Mouse (Mus musculus) heart, embryonic 14.5 days (tissue): ENCODE data around the gene Bbip1. TPM values are rescaled to one million over a fixed set of nuclear protein-coding genes. Genes with fewer than 3 reads are reported as not detected.
"Not testable (repeated sequence)": the region's sequence is repeated elsewhere in the genome, so short reads cannot be mapped to it uniquely, and the experiment has no call there.

ENCODE experiments used
- ATAC-seq: fragments of 200-750 bp; cut with Nextera tagmentation; 2 replicates; pipeline ENCODE4 v1.8.0; 2017; ENCODE audit warnings: low read depth, moderate TSS enrichment; ENCODE audit not compliant: insufficient number of reproducible peaks, insufficient read depth, low FRiP score
- H3K27ac ChIP-seq, 2 experiments: fragments of 200-500 bp in 1 of 2; fragments of 300-500 bp in 1 of 2; sonication (generic) in 1 of 2; replicated peaks in 1 of 2; 2 replicates each; pipeline ENCODE4 v1.5.1; 2012 to 2014; ENCODE audit warnings: low read depth in 2 of 2, low read length in 2 of 2, control low read depth in 1 of 2, mild to moderate bottlenecking in 1 of 2, mixed read lengths in 1 of 2; ENCODE audit not compliant: control insufficient read depth in 1 of 2, insufficient read depth in 1 of 2
- H3K27me3 ChIP-seq: fragments of 300-500 bp; sonication (generic); 2 replicates; pipeline ENCODE4 v1.6.1; 2014; ENCODE audit warnings: mild to moderate bottlenecking, low read length, control low read depth; ENCODE audit not compliant: control insufficient read depth, insufficient read depth
- H3K36me3 ChIP-seq: fragments of 300-500 bp; sonication (generic); 2 replicates; pipeline ENCODE4 v1.6.1; 2014; ENCODE audit warnings: mild to moderate bottlenecking, control low read depth, low read length, mixed read lengths; ENCODE audit not compliant: control insufficient read depth, insufficient read depth
- H3K4me1 ChIP-seq, 2 experiments: fragments of 200-500 bp in 1 of 2; fragments of 300-500 bp in 1 of 2; sonication (generic) in 1 of 2; 2 replicates each; pipeline ENCODE4 v1.6.1; 2012 to 2014; ENCODE audit warnings: low read length in 2 of 2, control low read depth in 1 of 2, mixed read lengths in 1 of 2; ENCODE audit not compliant: control insufficient read depth in 2 of 2, insufficient read depth in 2 of 2
- H3K4me2 ChIP-seq: fragments of 300-500 bp; sonication (generic); 2 replicates; pipeline ENCODE4 v1.6.1; 2014; ENCODE audit warnings: mild to moderate bottlenecking, low read length
- H3K4me3 ChIP-seq, 2 experiments: fragments of 200-500 bp in 1 of 2; fragments of 300-500 bp in 1 of 2; sonication (generic) in 1 of 2; 2 replicates each; pipeline ENCODE4 v1.5.1; 2012 to 2014; ENCODE audit warnings: low read length in 2 of 2, mild to moderate bottlenecking in 2 of 2, control low read depth in 1 of 2, low read depth in 1 of 2, moderate library complexity in 1 of 2; ENCODE audit not compliant: control insufficient read depth in 1 of 2, insufficient read depth in 1 of 2
- H3K9ac ChIP-seq: fragments of 300-500 bp; sonication (generic); 2 replicates; pipeline ENCODE4 v1.6.1; 2014; ENCODE audit warnings: mild to moderate bottlenecking, low read length
- H3K9me3 ChIP-seq: fragments of 300-500 bp; sonication (generic); 2 replicates; pipeline ENCODE4 v1.6.1; 2016; ENCODE audit warnings: low read length, control low read depth; ENCODE audit not compliant: control insufficient read depth
- WGBS: fragments of 180-500 bp; shearing (Covaris S2); extraction: QIAGEN DNeasy Blood & Tissue Kit; methylation state at CpG from one replicate; pipeline ENCODE4 v1.1.7; 2014; 5-methylcytosine and 5-hydroxymethylcytosine counted together
- polyA plus RNA-seq: library from polyadenylated mRNA; unstranded; fragments of >200 nt; fragmentation: Nextera tagmentation; extraction: Ambion mirVana; gene quantifications from 2 replicates; pipeline ENCODE4 v1.2.1, GENCODE M21; 2014

The Bbip1 gene
- polyA plus RNA-seq, 1 experiment from 2014 or later, result 73.4 TPM

DNA sequence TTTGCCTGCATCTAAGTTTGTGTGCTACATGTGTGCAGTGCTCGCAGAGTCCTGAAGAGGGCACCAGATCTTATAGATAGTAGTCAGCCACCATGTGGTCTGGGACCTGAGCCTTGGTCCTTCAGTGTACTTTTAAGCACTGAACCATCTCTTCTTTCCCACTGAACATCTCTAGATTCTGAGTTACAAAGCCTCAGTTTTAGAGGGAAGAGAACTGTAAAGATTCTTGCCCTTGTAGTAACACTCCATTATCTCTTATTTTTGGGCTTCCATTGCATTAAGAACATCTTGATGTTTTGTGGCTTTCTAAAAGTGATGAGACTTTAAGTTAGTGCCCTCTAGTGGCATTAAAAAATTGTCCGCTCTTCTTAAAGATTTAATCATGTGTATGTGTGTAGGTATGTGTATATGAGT lies 19.1 kb downstream of the Bbip1 start:
- H3K4me2 ChIP-seq, result no peak overlapping the region
- 89% methylated on average over 2 of the region's 2 CpGs for WGBS
- no peak overlapping the region for H3K4me3 ChIP-seq
- no peaks in the 10 kb centered on the region for H3K27me3 ChIP-seq
- no peak overlapping the region for H3K27ac ChIP-seq
- H3K4me1 ChIP-seq, result no peaks in the 10 kb centered on the region
- no peaks in the 10 kb centered on the region for H3K9me3 ChIP-seq
- H3K9ac ChIP-seq, result no peak overlapping the region
- H3K36me3 ChIP-seq, result peaks cover 77% of the 10 kb centered on the region
- ATAC-seq, result no peak

DNA sequence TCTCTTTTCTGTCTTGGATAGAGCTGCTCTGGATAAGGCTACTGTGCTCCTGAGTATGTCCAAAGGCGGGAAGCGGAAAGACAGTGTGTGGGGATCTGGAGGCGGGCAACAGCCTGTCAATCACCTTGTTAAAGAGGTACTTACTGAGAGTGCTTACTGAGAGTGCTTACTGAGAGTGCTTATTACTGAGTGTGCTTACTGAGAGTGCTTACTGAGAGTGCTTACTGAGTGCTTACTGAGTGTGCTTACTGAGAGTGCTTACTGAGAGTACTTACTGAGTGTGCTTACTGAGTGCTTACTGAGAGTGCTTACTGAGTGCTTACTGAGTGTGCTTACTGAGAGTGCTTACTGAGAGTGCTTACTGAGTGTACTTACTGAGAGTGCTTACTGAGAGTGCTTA lies 22.4 kb downstream of the Bbip1 start:
- not testable (repeated sequence) for H3K27me3 ChIP-seq, H3K9ac ChIP-seq, H3K27ac ChIP-seq, H3K4me3 ChIP-seq, H3K9me3 ChIP-seq, H3K4me1 ChIP-seq, ATAC-seq, H3K4me2 ChIP-seq
- peaks cover 80% of the 10 kb centered on the region for H3K36me3 ChIP-seq
- WGBS, result 81% methylated on average over 3 of the region's 3 CpGs

DNA sequence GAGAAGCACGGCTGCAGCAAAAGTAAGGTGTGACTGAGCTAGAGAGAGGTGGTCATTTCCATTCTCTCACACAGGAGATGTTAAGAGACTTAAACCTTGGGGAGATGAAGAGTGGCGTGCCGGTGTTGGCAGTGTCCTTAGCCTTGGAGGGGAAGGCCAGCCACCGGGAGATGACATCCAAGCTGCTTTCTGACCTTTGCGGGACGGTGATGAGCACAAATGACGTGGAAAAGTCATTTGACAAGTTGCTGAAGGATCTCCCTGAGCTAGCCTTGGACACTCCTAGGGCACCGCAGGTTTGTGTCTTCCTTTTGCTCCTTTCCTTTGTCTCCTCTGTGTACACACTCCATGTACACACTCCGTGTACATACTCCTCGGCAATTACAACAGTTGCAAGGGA lies 24.9 kb downstream of the Bbip1 start:
- Histone ChIP-seq H3K27me3 (no peaks in the 10 kb centered on the region), H3K36me3 (peaks cover 83% of the 10 kb centered on the region), H3K4me2 (no peak overlapping the region), H3K27ac (no peak overlapping the region), H3K4me3 (no peak overlapping the region), H3K4me1 (no peaks in the 10 kb centered on the region), H3K9ac (no peak overlapping the region), H3K9me3 (no peaks in the 10 kb centered on the region)
- no peak for ATAC-seq
- 89% methylated on average over 10 of the region's 10 CpGs for WGBS

DNA sequence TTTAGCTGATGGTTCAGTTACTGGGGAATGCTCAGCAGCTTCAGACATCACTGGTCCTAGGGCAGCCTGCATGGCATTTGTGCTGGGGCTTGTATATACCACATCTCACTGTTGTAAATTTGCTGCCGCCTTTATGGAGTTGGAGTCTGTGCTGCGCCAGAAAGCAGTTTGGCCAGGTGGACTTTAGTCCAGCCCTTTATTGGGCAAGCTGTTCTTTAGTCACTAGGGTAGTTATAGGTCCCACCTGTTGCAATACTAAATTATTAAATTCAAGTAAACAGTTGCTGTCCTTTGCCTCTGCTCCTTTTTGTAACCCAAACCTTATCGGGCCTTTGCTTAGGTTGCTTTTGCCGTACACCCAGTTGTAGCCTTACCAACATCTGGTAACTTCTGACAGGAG lies 29.5 kb downstream of the Bbip1 start:
- peaks cover 87% of the 10 kb centered on the region for H3K36me3 ChIP-seq
- H3K9me3 ChIP-seq, result no peaks in the 10 kb centered on the region
- H3K4me3 ChIP-seq, result no peak overlapping the region
- H3K9ac ChIP-seq, result no peak overlapping the region
- ATAC-seq, result no peak
- no peak overlapping the region for H3K4me2 ChIP-seq
- 88% methylated on average over 4 of the region's 4 CpGs for WGBS
- no peak overlapping the region for H3K27ac ChIP-seq
- no peaks in the 10 kb centered on the region for H3K27me3 ChIP-seq
- H3K4me1 ChIP-seq, result no peaks in the 10 kb centered on the region

DNA sequence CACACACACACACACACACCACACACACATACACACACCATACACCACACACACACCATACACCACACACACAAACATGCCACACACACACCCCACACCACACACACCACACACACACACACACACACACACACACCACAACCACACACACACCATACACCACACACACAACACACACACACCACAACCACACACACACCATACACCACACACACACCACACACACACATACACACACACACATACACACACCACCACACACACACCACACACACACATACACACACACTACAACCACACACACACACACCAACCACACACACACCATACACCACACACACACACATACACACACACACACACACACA lies 37.7 kb downstream of the Bbip1 start:
- H3K27me3 ChIP-seq, H3K4me3 ChIP-seq, ATAC-seq: not testable (repeated sequence)

DNA sequence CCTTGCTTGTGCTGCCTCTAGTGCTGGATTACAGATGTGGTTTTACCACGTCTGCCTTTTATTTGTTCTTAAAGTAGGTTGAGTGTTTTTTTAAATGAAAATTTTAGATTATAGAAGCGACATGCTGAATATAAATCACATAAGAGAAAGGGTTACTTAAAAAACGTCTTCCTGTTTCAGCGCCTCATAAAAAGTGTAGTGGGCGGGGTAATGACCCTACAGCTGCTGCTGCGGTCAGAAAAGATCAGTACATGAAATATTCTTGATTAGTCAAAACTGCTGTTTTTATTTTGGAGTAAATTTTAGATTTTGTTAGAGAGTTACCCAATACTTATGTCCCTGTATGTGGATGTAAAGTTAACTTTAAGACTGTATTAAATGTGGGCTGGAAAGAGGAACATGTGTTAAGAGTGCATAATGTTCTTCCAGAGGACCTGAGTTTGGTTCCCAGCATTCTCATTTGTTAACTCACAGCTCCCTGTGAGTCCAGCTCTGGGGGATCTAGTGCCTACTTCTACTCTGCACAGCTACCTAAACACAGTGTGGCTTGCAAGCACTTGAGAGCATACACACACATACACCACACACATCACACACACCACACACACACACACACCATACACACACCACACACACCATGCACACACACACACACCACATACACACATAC lies 38.3 kb downstream of the Bbip1 start:
- Histone ChIP-seq H3K36me3 (peaks cover 26% of the 10 kb centered on the region), H3K9ac (no peak overlapping the region), H3K9me3 (no peaks in the 10 kb centered on the region), H3K27ac (no peak overlapping the region), H3K4me3 (no peak overlapping the region), H3K4me2 (no peak overlapping the region), H3K27me3 (no peaks in the 10 kb centered on the region), H3K4me1 (peaks cover 8 to 24% of the 10 kb centered on the region in 2 experiments)
- WGBS, result 65% methylated on average over 6 of the region's 6 CpGs
- no peak for ATAC-seq

More for the DNA sequence above, 37.7 kb downstream of the Bbip1 start:
- H3K4me2 ChIP-seq, H3K9ac ChIP-seq, H3K9me3 ChIP-seq, H3K27ac ChIP-seq: not testable (repeated sequence)
- Histone ChIP-seq H3K36me3 (peaks cover 30% of the 10 kb centered on the region), H3K4me1 (peaks cover 8 to 24% of the 10 kb centered on the region in 2 experiments)

DNA sequence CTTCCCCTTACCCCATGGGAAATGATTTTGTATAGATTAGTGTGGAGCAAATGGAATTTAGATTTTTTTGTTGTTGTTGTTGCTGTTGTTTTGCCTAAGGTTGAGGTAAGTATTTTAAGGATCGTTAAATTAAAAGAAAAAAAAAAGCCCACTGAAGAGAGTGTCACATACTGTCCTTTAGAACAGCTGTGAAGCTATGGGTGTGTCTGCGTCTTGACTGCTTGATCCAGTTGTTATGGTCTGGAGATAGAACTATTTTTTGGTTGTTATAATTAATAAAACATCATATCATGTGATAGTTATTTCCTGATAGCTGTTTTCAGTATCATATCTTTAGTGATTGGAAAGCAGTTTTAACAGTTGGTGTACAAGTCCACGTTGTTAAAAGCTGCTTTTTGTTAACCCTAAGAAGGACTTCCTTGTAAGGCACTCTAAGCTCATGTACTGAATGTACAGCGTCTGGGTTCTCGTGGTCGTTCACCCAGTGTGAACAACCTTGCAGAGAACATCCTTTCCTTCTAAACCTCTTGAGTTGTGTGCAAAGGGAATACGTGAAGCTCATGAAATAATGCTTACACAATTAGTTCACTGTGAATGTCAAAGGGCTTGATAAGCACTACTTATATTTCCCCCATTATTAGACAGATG lies 39.5 kb downstream of the Bbip1 start:
- H3K27ac ChIP-seq, result no peak overlapping the region
- no peaks in the 10 kb centered on the region for H3K9me3 ChIP-seq
- peaks cover 16% of the 10 kb centered on the region for H3K36me3 ChIP-seq
- no peaks in the 10 kb centered on the region for H3K27me3 ChIP-seq
- ATAC-seq, result no peak
- peak overlapping the region; percentile 88 for H3K9ac ChIP-seq
- H3K4me3 ChIP-seq, result peak overlapping the region in 1 of 2 experiments; percentile 96; a peak in 2 of 4 replicates
- H3K4me2 ChIP-seq, result peak overlapping the region; percentile 79
- 56% methylated on average over 7 of the region's 7 CpGs for WGBS
- H3K4me1 ChIP-seq, result peaks cover 8 to 24% of the 10 kb centered on the region in 2 experiments
